Mouse (Mus musculus) splenic B cell, adult 2 months (primary cell): Measurements from ENCODE around the gene Arid1b.

Experiments
- DNase-seq: peaks from one replicate; pipeline ENCODE4 v3.0.0-alpha.2; 2011; ENCODE audit warnings: low read depth, low spot score
- H3K27me3 ChIP-seq: 2 replicates; pipeline ENCODE4 v1.6.1; 2012; ENCODE audit warnings: mild to moderate bottlenecking, low read length, moderate library complexity, mixed read lengths; ENCODE audit not compliant: control insufficient read depth, poor library complexity, insufficient read depth, severe bottlenecking
- H3K36me3 ChIP-seq: 2 replicates; pipeline ENCODE4 v1.6.1; 2012; ENCODE audit warnings: mild to moderate bottlenecking, low read length, moderate library complexity, mixed read lengths; ENCODE audit not compliant: control insufficient read depth, poor library complexity, insufficient read depth, severe bottlenecking

The Arid1b gene

DNA sequence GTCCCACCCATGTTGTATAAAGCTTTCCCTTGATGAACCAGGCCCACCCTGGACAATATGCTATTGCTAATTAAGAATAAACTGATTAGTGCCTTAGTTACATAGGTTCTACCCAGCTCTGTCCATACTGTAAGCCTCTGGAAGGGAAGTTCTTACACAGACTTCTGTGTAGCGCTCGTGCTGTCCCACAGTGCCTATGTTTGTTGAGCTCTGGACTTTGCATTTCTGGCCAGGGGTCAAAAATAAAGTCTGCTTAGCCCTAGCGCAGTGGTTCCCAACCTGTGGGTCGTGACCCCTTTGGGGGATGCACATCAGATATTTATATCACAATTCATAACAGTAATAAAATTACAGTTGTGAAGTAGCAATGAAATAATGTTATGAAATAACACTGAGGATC, 221.2 kb downstream of the Arid1b start:
- Histone ChIP-seq H3K27me3 (no peaks in the 10 kb centered on the region), H3K36me3 (no peaks in the 10 kb centered on the region)
- no peak for DNase-seq

DNA sequence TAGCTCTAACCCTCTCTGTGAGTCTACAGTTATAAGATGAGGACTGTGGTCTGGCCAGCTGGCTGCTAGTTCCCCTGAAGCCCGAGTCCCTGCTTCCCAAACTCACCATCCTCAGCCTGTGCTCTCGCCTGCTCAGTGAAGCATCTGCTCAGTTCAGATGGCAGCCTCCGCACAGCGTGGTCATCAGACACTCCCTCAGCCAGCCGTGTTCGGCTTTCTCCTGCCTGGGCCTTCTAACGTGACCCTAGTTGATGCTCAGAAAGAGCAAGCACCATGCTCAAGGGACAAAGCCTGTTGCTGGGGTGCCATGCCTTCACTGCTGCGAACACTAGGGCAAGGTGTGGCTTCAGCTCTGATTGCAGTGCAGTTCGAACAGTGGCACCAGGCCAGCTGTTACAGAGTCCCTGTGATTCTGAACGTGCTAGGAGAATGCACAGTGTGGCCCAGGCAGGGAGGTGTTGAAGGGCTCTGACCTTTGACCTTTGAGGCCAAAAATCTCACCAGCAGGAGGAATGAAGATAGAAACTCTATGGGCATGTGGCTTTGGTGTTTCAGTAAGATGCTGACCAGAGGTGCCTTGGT, 222.9 kb downstream of the Arid1b start:
- no peaks in the 10 kb centered on the region for H3K27me3 ChIP-seq
- no peaks in the 10 kb centered on the region for H3K36me3 ChIP-seq
- no peak for DNase-seq

DNA sequence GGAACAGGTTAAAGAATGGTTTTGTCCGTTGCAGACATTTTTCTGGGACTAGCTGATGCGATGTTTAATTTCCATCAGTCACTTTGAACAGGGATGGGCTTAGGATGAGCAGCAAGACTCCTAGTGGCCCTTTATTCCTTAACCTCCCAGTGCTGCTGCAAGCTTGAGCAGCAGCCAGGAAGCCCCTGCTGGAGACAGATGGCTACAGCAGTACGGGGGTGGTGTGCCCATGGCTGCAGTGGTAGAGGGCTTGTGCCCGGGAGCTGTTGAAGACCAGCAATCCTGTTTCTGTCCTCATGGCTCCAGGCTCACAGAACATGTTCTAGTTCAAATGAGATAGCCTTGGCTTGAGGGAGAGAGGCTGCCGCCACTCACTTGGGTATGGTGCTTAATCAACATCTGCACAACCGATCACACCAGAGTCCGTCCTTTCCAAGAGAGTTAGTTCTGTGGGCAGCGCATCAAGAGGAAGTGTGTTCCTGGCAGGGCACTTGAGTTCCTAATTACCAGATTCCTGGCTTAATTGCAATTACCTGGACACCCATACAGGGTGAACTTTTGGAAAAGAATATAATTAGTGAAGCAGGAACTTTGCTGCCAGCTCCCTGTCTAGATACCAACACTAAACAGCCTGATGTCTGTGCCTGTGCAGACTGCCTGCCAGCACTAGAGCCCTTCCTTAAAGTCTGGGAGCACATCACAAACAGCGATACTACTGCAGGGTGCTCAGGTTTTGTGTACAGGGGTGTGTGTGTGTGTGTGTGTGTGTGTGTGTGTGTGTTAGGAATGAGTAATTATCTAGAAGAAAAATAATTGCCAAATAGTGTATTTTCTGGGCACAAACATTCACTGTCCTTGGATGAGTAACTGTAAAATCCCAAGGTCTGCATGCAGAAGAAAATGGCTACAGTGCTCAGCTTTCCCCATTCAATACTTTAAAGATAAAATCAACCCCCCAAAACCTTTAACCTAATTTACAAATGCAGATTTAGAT, 224.0 kb downstream of the Arid1b start:
- no peaks in the 10 kb centered on the region for H3K27me3 ChIP-seq
- DNase-seq = no peak
- H3K36me3 ChIP-seq = no peaks in the 10 kb centered on the region

DNA sequence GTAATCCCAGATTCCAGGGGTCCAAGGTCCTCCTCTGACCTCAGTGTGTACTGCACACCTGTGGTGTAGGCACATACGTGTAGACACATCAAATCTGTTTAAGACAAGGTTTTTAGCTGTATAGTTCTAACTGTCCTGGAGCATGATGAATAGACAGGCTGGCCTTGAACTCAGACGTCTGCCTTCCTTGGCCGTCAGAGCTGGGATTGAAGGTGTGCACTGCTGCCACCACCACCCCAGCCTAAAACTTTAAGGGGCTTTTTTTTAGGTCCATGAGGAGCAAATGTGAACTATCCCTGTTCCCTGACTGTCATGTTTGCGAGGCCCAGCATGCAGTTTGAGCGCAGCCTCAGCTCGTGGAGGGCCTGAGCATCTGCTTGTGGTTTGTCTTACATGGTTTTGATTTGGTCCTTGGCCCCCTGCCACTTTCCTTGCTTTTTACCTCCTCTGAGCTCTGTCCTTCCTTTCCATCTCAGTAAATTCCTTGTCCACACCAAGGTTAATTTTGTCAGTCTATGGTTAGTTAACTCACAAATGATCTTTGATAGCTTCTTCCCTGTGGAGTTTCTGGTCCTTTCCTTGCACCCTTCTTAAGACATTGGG, 224.9 kb downstream of the Arid1b start:
- no peak for DNase-seq
- Histone ChIP-seq H3K36me3 (no peaks in the 10 kb centered on the region), H3K27me3 (no peaks in the 10 kb centered on the region)

DNA sequence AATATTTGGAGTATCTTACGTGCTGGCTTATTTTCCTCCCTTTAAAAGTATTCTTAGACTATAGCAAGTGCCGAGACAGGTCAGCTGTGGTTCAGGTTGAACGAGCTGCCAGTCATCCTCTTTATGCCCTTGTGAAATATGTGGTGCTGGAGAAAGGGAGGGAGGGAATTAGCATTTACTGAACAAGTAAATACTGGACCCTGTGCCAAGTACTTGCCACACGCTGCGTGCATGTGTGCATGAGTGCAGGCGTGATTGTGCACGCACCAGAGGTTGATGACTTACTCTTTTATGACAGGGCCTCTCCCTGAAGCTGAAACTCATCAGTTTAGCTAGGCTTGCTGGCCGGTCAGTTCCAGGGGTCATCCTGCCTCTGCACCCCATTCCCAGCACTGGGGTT, 226.9 kb downstream of the Arid1b start:
- Histone ChIP-seq H3K27me3 (no peaks in the 10 kb centered on the region), H3K36me3 (no peaks in the 10 kb centered on the region)
- DNase-seq = no peak

DNA sequence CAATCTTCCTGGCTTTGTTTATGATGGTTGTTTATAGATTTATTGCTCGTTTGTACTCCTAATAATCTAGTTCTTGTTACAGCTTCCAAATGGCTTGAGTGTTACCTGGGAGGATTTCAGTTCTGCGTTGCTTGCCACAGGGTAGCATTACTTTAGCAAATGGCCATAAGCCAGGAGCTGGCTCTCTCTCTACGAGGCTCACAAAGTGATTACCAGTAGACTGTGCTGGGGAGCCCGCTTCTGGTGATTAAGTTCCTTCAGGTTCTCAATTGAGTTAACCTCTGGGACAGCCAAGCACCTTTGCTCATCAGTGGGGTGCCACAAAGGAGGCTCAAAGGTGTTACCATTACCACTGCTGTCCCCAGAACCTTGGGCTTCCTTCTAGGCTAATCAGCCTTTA, 227.4 kb downstream of the Arid1b start:
- no peak for DNase-seq
- Histone ChIP-seq H3K36me3 (no peaks in the 10 kb centered on the region), H3K27me3 (no peaks in the 10 kb centered on the region)

DNA sequence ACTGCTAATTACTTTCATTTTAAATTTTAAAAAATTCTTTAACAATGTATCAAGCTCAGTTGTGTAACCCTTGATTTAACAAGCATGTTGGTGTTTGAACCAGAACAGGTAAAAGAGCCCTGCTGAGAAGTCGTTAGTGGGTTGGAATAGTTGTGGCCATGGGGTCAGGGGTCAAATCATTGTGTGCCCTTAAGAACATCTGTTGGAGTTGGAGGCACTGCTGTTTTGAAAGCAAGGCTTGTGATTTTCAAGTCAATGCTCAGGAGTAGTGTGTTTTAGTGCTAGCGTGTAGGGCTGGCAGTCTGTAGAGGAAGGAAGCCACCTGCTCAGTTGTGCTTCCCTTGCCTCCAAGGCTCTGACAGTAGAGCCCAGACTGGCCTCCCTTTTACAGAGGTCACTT, 228.7 kb downstream of the Arid1b start:
- peak; percentile 27 for DNase-seq
- no peaks in the 10 kb centered on the region for H3K27me3 ChIP-seq
- no peaks in the 10 kb centered on the region for H3K36me3 ChIP-seq

DNA sequence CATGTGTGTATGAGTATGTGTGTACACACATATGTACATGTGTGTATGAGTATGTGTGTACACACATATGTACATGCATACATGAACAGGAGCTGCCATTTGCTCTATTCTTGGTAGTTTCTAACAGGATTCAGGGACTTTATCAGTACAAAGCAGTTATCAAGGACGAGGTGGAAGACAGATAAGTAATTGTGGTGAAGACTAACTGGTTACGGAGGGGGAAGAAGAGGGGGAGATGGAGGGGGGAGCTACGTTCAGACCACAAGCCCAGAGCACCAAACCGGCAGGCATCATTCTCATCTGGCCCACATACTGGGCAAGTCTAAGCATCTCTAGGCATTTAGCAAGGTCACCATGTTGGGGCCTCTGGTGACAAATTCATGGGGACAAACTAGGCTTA, 230.8 kb downstream of the Arid1b start:
- H3K36me3 ChIP-seq = no peaks in the 10 kb centered on the region
- DNase-seq = no peak
- H3K27me3 ChIP-seq = no peaks in the 10 kb centered on the region

DNA sequence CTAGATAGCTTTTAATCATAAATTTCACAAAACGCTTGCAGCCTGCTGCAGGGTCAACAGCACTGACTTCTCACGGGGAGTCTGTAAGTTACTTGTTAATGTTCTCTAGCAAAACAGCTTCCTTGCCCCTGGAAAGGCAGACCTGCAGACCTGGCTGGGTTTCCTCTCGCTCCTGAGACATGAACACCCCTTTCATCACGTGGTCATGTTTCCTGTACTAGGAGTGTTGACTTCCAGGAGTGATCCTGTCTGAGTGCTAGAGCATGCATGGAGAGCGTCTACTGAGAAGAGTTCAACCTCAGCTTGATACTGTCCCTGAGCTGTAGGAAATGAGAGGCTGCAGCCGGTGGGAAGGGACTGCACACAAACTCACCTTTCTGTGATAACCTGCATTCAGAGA, 233.0 kb downstream of the Arid1b start:
- H3K36me3 ChIP-seq = no peaks in the 10 kb centered on the region
- H3K27me3 ChIP-seq = no peaks in the 10 kb centered on the region
- no peak for DNase-seq

DNA sequence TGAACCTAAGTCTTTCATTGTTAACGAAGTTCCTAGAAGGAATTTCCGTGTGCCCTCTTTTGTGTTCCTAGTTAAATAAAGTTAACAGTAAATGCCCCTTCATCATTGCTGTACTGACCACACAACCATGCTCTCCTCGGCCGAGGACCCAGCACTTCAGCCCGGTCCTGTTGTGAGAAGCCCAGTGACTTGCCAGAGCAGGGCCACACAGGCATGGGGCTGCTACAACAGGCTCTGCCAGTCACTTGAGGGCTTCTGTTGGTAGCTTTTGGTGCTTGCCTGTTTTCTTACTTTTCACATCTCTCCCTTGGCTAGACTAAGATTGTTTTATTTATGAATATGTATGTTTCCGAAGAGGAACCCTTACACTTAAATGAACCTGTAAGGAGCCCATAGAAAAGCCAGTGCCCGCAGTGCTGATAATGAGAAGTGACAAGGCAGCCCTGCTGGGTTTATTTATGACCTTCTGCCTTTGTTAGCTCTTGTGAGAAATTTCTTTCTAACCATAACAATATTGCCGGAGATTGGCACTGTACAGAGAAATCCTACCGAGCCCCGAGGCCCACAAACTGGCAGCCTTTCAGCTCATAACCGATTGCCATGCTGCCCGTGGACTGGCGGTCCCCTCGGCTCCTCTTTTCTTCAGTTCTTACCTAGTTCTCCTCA, 234.0 kb downstream of the Arid1b start:
- no peaks in the 10 kb centered on the region for H3K36me3 ChIP-seq
- no peaks in the 10 kb centered on the region for H3K27me3 ChIP-seq
- no peak for DNase-seq

DNA sequence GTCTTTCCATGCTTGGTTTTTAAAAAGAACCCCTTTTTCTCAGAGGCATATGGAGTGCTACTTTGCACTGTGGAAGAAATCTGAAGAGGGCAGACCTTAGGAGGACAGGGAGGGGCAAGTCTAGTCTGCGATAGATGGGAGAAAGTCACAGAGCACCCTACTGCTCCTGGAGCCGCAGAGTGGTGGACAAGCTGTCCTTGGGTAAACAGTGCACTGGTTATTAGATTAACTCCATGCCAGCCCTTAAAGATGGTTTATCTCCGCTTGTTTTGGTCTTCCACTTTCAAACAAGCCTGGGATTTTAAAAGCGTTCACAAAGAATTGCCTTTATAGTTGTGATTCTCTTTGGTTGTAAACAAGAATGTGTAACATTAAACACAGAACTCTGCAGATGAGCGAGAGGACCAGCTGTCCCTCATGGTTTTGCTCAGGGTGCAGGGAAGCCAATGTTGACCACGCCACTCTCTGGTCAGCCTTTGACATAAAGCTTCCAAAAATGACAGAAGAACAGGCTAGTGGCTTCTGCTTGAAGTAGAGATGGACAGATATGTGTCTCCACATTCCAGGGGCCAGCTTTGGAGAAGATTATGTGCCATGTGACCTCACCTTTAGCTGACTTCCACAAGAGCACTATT, 234.6 kb downstream of the Arid1b start:
- Histone ChIP-seq H3K36me3 (no peaks in the 10 kb centered on the region), H3K27me3 (no peaks in the 10 kb centered on the region)
- no peak for DNase-seq

DNA sequence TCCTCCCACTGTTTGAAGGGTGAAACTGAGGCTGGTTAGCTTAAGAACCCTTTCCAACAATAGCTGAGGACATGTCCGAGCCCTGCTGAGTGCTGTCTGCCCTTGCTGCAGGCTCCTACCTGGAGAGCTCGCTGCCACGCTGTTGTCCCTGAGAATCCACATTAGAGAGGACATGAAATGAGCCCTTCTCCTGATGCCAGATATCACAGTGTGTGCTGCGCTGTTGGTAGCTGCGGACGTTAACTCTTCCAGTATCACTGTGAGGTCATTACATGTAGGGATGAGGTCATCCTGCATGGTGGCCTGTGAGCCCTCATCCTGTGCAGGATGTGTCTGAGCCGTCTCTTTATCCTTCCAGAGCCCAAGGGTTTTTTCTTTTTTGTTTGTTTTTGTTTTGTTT, 235.9 kb downstream of the Arid1b start:
- DNase-seq = no peak
- no peaks in the 10 kb centered on the region for H3K36me3 ChIP-seq
- no peaks in the 10 kb centered on the region for H3K27me3 ChIP-seq

DNA sequence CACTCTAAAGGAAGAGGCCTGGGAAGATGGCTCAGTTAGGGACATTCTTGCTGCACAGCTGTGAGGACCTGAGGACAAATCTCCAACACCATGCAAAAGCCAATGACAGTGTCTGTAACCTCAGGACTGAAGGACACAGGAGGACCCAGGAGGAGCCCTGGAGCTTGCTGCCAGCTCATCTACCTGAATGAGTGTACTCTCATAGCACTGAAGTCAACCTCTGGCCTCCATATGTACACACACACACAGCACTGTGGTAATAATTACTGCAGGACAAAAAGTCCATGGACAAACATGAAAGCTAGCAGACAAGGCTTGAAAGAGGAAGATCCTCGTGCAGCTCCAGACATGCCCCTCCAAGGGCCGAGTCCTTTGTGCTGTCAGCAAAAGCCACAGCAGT, 238.0 kb downstream of the Arid1b start:
- DNase-seq = no peak
- H3K27me3 ChIP-seq = no peaks in the 10 kb centered on the region
- no peaks in the 10 kb centered on the region for H3K36me3 ChIP-seq

DNA sequence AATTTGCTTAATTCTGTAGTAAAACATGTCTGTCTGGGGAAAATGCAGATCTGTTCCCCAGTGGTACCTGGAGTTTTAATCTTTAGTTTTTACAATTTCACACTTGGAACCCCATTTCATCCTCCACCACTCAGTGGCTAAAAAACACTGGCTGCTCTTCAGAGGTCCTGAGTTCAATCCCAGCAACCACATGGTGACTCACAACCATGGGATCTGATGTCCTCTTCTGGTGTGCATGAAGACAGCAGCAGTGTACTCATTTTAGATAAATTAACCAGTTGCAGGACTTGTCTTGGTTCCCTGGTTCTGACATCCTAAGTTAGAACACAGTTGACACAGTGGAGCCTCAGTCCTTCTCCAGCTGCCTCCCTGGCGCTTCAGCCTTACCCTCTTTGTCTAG, 239.9 kb downstream of the Arid1b start:
- DNase-seq = no peak
- no peaks in the 10 kb centered on the region for H3K36me3 ChIP-seq
- H3K27me3 ChIP-seq = no peaks in the 10 kb centered on the region
